Mouse (Mus musculus): ENCODE results near the gene Cdc7.
A peak's percentile ranks its signal among the peaks of the same experiment; 100 is the strongest.
"Not testable (repeated sequence)": the region's sequence is repeated elsewhere in the genome, so short reads cannot be mapped to it uniquely, and the experiment has no call there.

The Cdc7 gene

GRCm38 (mm10) chr5:106963584-106964512 lies at the start of gene Cdc7:
Gene Cdc7 (plus strand): TSS chr5:106964322.
- peak; percentile 91 for DNase-seq

- DNase-seq: no peak
Observed at GRCm38 (mm10) chr5:106919315-106919714, 44.8 kb upstream of the Cdc7 start.

- DNase-seq: peak; percentile 72
Observed at GRCm38 (mm10) chr5:106925488-106926368, 38.4 kb upstream of the Cdc7 start, which contains the start of gene Hfm1. Gene Hfm1 (minus strand): TSS chr5:106926321.

GRCm38 (mm10) chr5:106926369-106926686 lies 37.8 kb upstream of the Cdc7 start:
- DNase-seq: no peak

- no peak for DNase-seq
Observed at GRCm38 (mm10) chr5:106927996-106928395, 36.1 kb upstream of the Cdc7 start.

GRCm38 (mm10) chr5:106946342-106946741 lies 17.8 kb upstream of the Cdc7 start:
- no peak for DNase-seq

- no peak for DNase-seq
Observed at GRCm38 (mm10) chr5:106948683-106949082, 15.4 kb upstream of the Cdc7 start.

- no peak for DNase-seq
Observed at GRCm38 (mm10) chr5:106956467-106956866, 7.7 kb upstream of the Cdc7 start.

- DNase-seq: peak; percentile 6
Observed at GRCm38 (mm10) chr5:106959031-106959430, 5.1 kb upstream of the Cdc7 start.

GRCm38 (mm10) chr5:106960451-106960850 lies 3.7 kb upstream of the Cdc7 start:
- DNase-seq: no peak

- no peak for DNase-seq
Observed at GRCm38 (mm10) chr5:106964513-106965014, 442 bp downstream of the Cdc7 start.

GRCm38 (mm10) chr5:106966443-106966842 lies 2.3 kb downstream of the Cdc7 start:
- no peak for DNase-seq

- no peak for DNase-seq
Observed at GRCm38 (mm10) chr5:106967578-106967977, 3.5 kb downstream of the Cdc7 start.

- no peak for DNase-seq
Observed at GRCm38 (mm10) chr5:106973883-106974282, 9.8 kb downstream of the Cdc7 start.

- DNase-seq: no peak
Observed at GRCm38 (mm10) chr5:106979156-106979555, 15.0 kb downstream of the Cdc7 start.

GRCm38 (mm10) chr5:106982298-106982952 lies 18.3 kb downstream of the Cdc7 start:
- no peak for DNase-seq

- not testable (repeated sequence) for DNase-seq
Observed at GRCm38 (mm10) chr5:106984934-106985333, 20.8 kb downstream of the Cdc7 start.

- DNase-seq: no peak
Observed at GRCm38 (mm10) chr5:106985594-106985993, 21.5 kb downstream of the Cdc7 start.

GRCm38 (mm10) chr5:106989181-106989580 lies 25.1 kb downstream of the Cdc7 start:
- DNase-seq: no peak

- no peak for DNase-seq
Observed at GRCm38 (mm10) chr5:106989786-106990185, 25.7 kb downstream of the Cdc7 start.

- peak; percentile 40 for DNase-seq
Observed at GRCm38 (mm10) chr5:106990639-106991299, 26.6 kb downstream of the Cdc7 start.

GRCm38 (mm10) chr5:106991300-106991929 lies 27.3 kb downstream of the Cdc7 start:
- no peak for DNase-seq
